Mouse (Mus musculus) limb, embryonic 11.5 days (tissue): ENCODE results near the gene Prss53. TPM values are rescaled to one million over a fixed set of nuclear protein-coding genes. Genes with fewer than 3 reads are reported as not detected.

Source experiments
- ATAC-seq: fragments of 200-750 bp; cut with Nextera tagmentation; 2 replicates; pipeline ENCODE4 v1.8.0; 2017; ENCODE audit warnings: low read depth; ENCODE audit not compliant: insufficient number of reproducible peaks, low FRiP score, low TSS enrichment
- DNase-seq: peaks from one replicate; pipeline ENCODE4 v3.0.0-alpha.2; 2015; ENCODE audit warnings: low spot score
- H3K27ac ChIP-seq: fragments of 300-500 bp; sonication (generic); replicated peaks from 2 replicates; pipeline ENCODE4 v1.5.1; 2014; ENCODE audit warnings: low read depth, mild to moderate bottlenecking, low read length
- H3K27me3 ChIP-seq: fragments of 300-500 bp; sonication (generic); 2 replicates; pipeline ENCODE4 v1.6.1; 2014; ENCODE audit warnings: mild to moderate bottlenecking, low read length, mixed read lengths; ENCODE audit not compliant: control insufficient read depth, insufficient read depth
- H3K36me3 ChIP-seq: fragments of 300-500 bp; sonication (generic); 2 replicates; pipeline ENCODE4 v1.6.1; 2014; ENCODE audit warnings: mild to moderate bottlenecking, low read length, moderate library complexity, mixed read lengths; ENCODE audit not compliant: control insufficient read depth, insufficient read depth
- H3K4me1 ChIP-seq: fragments of 300-500 bp; sonication (generic); 2 replicates; pipeline ENCODE4 v1.6.1; 2014; ENCODE audit warnings: low read length, mixed read lengths; ENCODE audit not compliant: control insufficient read depth, insufficient read depth
- H3K4me2 ChIP-seq: fragments of 300-500 bp; sonication (generic); 2 replicates; pipeline ENCODE4 v1.6.1; 2014; ENCODE audit warnings: low read depth, mild to moderate bottlenecking, moderate library complexity; ENCODE audit not compliant: severe bottlenecking
- H3K4me3 ChIP-seq: fragments of 300-500 bp; sonication (generic); 2 replicates; pipeline ENCODE4 v1.5.1; 2014; ENCODE audit warnings: low read depth, low read length
- H3K9ac ChIP-seq: fragments of 300-500 bp; sonication (generic); 2 replicates; pipeline ENCODE4 v1.6.1; 2014; ENCODE audit warnings: mild to moderate bottlenecking, low read length
- H3K9me3 ChIP-seq: fragments of 300-500 bp; sonication (generic); 2 replicates; pipeline ENCODE4 v1.6.1; 2016; ENCODE audit warnings: low read length; ENCODE audit not compliant: control insufficient read depth
- WGBS: fragments of 180-500 bp; shearing (Covaris S2); extraction: QIAGEN DNeasy Blood & Tissue Kit; methylation state at CpG from one replicate; pipeline ENCODE4 v1.1.7; 2014; 5-methylcytosine and 5-hydroxymethylcytosine counted together
- polyA plus RNA-seq: library from polyadenylated mRNA; unstranded; fragments of >200 nt; fragmentation: Nextera tagmentation; extraction: Ambion mirVana; gene quantifications from 2 replicates; pipeline ENCODE4 v1.2.1, GENCODE M21; 2014

Prss53 gene
- polyA plus RNA-seq, 1 experiment from 2014 or later, result 0.85 TPM

DNA sequence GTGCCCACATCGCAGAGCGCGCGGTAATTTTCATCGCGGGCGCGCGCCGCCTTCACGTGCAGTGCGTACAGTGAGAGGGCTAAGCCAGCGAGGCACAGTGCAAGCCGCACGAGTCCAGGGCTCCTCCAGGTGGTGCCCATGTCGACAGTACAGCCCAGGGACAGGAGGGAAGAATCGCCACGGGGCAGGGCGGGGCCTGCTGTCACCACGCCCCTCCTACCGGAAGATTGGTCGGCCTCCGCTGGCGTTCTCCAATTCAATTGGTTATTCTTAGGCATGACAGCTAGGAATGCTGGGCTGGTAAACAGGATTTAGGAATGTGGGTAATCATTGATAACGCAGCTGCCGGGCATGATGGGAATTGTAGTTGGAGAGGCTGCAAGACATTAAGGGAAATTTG lies 4.7 kb upstream of the Prss53 start, which contains the start of the genes Gm21974 and Vkorc1:
Gene Gm21974 (minus strand): TSS at position 13 of the 400 bp plus-strand sequence.
Gene Vkorc1 (minus strand): TSS at position 176 of the 400 bp plus-strand sequence.
- ATAC-seq, result peak; percentile 96
- H3K9ac ChIP-seq, result peak within 1 kb of the TSS; percentile 61
- DNase-seq, result peak; percentile 95
- WGBS, result under 1% methylated on average over 26 of the region's 26 CpGs
- 0 out of 2 replicates have a peak, but pooled peaks cover 5% of the 10 kb centered on the region for H3K4me1 ChIP-seq
- H3K9me3 ChIP-seq, result no peaks in the 10 kb centered on the region
- peaks cover 4% of the 10 kb centered on the region; the same call in 1 of the 2 replicates for H3K36me3 ChIP-seq
- peak within 1 kb of the TSS; percentile 45 for H3K4me3 ChIP-seq
- peak within 1 kb of the TSS; percentile 73 for H3K4me2 ChIP-seq
- no peak within 1 kb of the TSS; the same call in 1 of the 2 replicates for H3K27ac ChIP-seq
- H3K27me3 ChIP-seq, result no peaks in the 10 kb centered on the region

DNA sequence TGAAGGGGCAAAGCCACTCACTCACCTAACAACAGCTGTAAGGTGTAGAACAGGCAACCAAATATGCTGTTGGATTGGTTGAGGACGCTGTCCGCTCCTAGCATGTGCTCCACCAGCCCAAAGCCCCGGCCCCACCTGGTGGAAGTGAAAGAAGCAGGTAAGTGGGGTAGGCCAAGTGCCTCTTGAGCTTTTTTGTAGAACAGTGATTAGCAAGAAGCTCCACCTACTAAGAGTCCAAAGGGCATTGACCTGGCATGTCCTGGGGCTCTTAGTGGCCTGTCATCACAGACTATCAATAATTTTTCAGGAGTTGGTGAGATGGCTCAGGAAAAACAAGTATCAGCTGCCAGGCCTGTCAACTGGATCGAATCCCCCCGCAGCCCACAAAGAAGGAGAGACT lies 3.7 kb upstream of the Prss53 start:
- peak overlapping the region; percentile 45; the same call in 1 of the 2 replicates for H3K4me3 ChIP-seq
- H3K36me3 ChIP-seq, result peaks cover 7% of the 10 kb centered on the region; the same call in 1 of the 2 replicates
- no peaks in the 10 kb centered on the region for H3K9me3 ChIP-seq
- no peak overlapping the region; the same call in 1 of the 2 replicates for H3K9ac ChIP-seq
- 0 out of 2 replicates have a peak, but pooled peaks cover 5% of the 10 kb centered on the region for H3K4me1 ChIP-seq
- DNase-seq, result no peak
- no peak overlapping the region for H3K27ac ChIP-seq
- no peaks in the 10 kb centered on the region for H3K27me3 ChIP-seq
- peak overlapping the region; percentile 73 for H3K4me2 ChIP-seq
- ATAC-seq, result no peak
- WGBS, result 85% methylated on average over 5 of the region's 5 CpGs

- Histone ChIP-seq H3K36me3 (peaks cover 29% of the 10 kb centered on the region), H3K27me3 (no peaks in the 10 kb centered on the region), H3K9ac (no peak overlapping the region), H3K27ac (no peak overlapping the region), H3K9me3 (no peaks in the 10 kb centered on the region), H3K4me3 (no peak overlapping the region), H3K4me1 (no peaks in the 10 kb centered on the region), H3K4me2 (no peak overlapping the region)
- 93% methylated on average over 3 of the region's 3 CpGs for WGBS
- DNase-seq (no peak), ATAC-seq (no peak)
Observed at GRCm38 (mm10) chr7:127888821-127889220, 1.9 kb downstream of the Prss53 start.

- no peak for ATAC-seq
- no peaks in the 10 kb centered on the region for H3K27me3 ChIP-seq
- no peak overlapping the region for H3K4me3 ChIP-seq
- no peak for DNase-seq
- no peak overlapping the region for H3K9ac ChIP-seq
- H3K9me3 ChIP-seq, result no peaks in the 10 kb centered on the region
- no peak overlapping the region for H3K27ac ChIP-seq
- no peaks in the 10 kb centered on the region for H3K4me1 ChIP-seq
- peaks cover 39% of the 10 kb centered on the region for H3K36me3 ChIP-seq
- WGBS, result 85% methylated on average over 3 of the region's 3 CpGs
- no peak overlapping the region for H3K4me2 ChIP-seq
Observed at GRCm38 (mm10) chr7:127887781-127888180, 3.0 kb downstream of the Prss53 start.

DNA sequence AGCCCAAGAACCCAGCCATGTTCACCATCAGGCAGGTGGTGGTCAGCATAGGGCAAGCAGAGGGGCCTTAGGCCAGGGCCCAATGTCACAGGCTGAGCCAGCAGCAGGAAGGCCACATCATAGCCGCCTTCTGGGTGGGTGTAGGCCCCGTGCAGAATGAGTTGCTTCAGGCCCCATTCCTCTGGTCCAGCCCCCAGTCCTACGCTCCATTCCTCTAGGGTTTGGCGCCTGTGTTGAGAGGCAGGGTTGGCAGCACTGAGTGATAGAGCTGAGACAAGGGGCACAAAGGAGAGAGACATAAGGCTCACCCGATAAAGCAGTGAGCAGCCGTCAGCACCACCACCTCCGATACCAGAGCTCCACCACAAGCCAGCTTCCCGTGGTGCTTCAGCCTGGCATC lies 3.6 kb downstream of the Prss53 start:
- no peak for DNase-seq
- 81% methylated on average over 8 of the region's 8 CpGs for WGBS
- no peak overlapping the region for H3K9ac ChIP-seq
- no peaks in the 10 kb centered on the region for H3K27me3 ChIP-seq
- no peak overlapping the region for H3K4me3 ChIP-seq
- no peak overlapping the region for H3K27ac ChIP-seq
- no peak for ATAC-seq
- H3K4me2 ChIP-seq, result no peak overlapping the region
- H3K9me3 ChIP-seq, result no peaks in the 10 kb centered on the region
- no peaks in the 10 kb centered on the region for H3K4me1 ChIP-seq
- peaks cover 45% of the 10 kb centered on the region for H3K36me3 ChIP-seq

DNA sequence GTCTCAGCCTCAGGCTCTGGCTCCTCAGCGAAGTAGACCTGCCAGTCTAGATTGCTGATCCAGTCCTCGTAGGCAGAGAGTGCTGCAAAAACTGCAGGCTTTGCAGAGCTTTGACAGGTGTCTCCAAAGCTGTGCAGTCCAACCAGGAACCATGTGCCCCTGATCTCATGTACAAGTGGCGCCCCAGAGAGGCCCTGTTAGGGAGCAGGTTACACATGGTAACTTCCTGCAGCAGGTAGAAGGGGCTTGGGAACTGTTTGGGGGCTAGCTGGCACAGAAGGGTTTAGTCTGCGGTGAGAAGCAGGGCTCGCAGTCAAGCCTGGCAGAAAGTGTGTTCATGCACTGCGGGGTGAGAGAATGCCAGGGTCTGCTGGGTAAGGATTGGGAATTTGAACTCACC lies 4.2 kb downstream of the Prss53 start:
- Histone ChIP-seq H3K4me3 (no peak overlapping the region), H3K9ac (no peak overlapping the region), H3K27ac (no peak overlapping the region), H3K4me1 (no peaks in the 10 kb centered on the region), H3K27me3 (no peaks in the 10 kb centered on the region), H3K4me2 (no peak overlapping the region), H3K36me3 (peaks cover 51% of the 10 kb centered on the region), H3K9me3 (no peaks in the 10 kb centered on the region)
- no peak for DNase-seq
- WGBS, result 92% methylated on average over 6 of the region's 6 CpGs
- ATAC-seq, result no peak

GRCm38 (mm10) chr7:127885951-127886350 lies 4.8 kb downstream of the Prss53 start:
- Histone ChIP-seq H3K27ac (no peak overlapping the region), H3K4me3 (no peak overlapping the region), H3K9me3 (no peaks in the 10 kb centered on the region), H3K9ac (no peak overlapping the region), H3K36me3 (peaks cover 57% of the 10 kb centered on the region), H3K4me1 (no peaks in the 10 kb centered on the region), H3K27me3 (no peaks in the 10 kb centered on the region), H3K4me2 (no peak overlapping the region)
- DNase-seq, result no peak
- WGBS, result 59% methylated on average over 6 of the region's 6 CpGs
- ATAC-seq, result no peak

DNA sequence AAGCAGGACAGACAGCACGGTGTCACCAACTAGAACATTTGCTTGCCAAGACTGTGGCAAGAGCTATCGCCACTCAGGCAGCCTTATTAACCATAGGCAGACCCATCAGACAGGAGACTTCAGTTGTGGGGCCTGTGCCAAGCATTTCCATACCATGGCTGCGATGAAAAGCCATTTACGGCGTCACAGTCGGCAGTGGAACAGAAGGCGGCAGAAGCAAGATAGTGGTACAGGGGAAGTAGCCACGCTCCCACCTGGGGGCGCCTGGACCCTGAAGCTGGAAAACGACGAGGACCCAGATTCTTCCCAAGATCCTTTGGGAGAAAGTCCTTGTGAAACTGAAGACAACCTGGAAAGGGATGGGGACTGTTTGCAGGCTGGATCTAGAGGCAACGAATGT lies 10.3 kb downstream of the Prss53 start:
- no peaks in the 10 kb centered on the region for H3K9me3 ChIP-seq
- ATAC-seq, result no peak
- H3K9ac ChIP-seq, result no peak overlapping the region
- H3K4me1 ChIP-seq, result 0 out of 2 replicates have a peak, but pooled peaks cover 3% of the 10 kb centered on the region
- H3K27ac ChIP-seq, result no peak overlapping the region
- H3K36me3 ChIP-seq, result peaks cover 63% of the 10 kb centered on the region
- no peak overlapping the region for H3K4me3 ChIP-seq
- 90% methylated on average over 12 of the region's 12 CpGs for WGBS
- H3K4me2 ChIP-seq, result no peak overlapping the region
- no peak for DNase-seq
- H3K27me3 ChIP-seq, result no peaks in the 10 kb centered on the region

GRCm38 (mm10) chr7:127879301-127879700 lies 11.5 kb downstream of the Prss53 start:
- Histone ChIP-seq H3K27ac (no peak overlapping the region), H3K4me2 (no peak overlapping the region), H3K27me3 (no peaks in the 10 kb centered on the region), H3K36me3 (peaks cover 61% of the 10 kb centered on the region), H3K4me1 (peaks cover 6% of the 10 kb centered on the region), H3K4me3 (no peak overlapping the region), H3K9ac (no peak overlapping the region), H3K9me3 (no peaks in the 10 kb centered on the region)
- no peak for ATAC-seq
- 96% methylated on average over 9 of the region's 9 CpGs for WGBS
- DNase-seq, result no peak
